Mouse (Mus musculus) erythroid progenitor cell, adult 5-6 weeks (primary cell): ENCODE measurements around the gene Nppb. TPM values are rescaled to one million over a fixed set of nuclear protein-coding genes. Genes with fewer than 3 reads are reported as not detected.

ENCODE experiments used
- ATAC-seq: replicated peaks from 2 replicates; pipeline ENCODE4 v1.8.0; 2016; ENCODE audit warnings: moderate number of reproducible peaks, mild to moderate bottlenecking, moderate TSS enrichment, inconsistent platforms; ENCODE audit not compliant: poor library complexity, low FRiP score, severe bottlenecking
- total RNA-seq, 2 experiments: library from RNA; stranded (forward) in 1 of 2; stranded (reverse) in 1 of 2; fragments of 150-400 nt in 1 of 2; fragments of 186-747, 209-891 nt in 1 of 2; gene quantifications; 2 replicates each; pipeline versions ENCODE4 v1.2.3 to v1.2.4; 2015 to 2017; ENCODE audit warnings: low replicate concordance in 2 of 2

The Nppb gene
- total RNA-seq, 2 experiments from 2014 or later: not detected

DNA sequence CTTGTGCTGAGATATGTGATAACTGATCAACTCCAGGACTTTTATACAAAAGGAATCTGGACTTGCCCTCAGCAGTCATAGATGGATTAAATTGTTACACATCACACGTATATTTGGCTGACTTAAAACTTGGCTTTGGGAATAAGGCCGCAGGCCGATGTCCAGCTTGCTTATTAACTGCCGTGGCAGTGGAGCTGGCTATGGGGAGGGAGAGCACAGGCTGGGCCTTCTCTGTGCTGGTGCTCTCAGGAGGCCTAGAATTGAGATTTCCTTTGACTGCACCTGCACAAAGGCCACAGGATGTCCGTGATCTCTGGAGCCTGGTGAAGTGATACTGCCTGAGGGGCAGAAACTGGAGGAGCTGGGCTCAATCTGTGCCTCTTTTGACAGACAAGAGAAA is 44.9 kb downstream of the Nppb start:
- no peak for ATAC-seq

DNA sequence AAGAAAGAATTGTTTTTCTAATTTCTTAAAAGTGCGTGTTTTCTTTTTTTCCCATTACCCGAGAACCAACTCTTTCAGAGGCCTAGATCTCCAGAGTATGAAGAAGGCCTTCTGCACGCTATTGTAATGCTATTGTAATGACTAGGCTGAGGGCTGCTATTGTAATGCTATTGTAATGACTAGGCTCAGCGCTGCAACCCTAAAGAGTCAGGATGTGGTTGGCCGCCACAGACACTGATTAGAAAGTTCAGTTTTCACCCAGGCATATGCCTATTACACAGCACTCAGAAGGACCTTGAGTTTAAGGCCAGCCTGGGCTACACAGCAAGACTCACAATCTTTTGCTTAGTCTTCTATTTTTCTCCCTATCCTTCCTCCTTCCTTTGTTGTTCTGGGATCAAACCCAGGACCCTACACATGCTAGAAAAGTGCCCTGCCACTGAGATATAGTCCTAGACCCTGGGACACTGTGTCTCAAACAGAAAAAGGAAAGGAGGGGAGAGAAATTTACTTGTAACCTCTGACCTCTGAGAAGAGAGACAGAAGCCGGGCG is 48.3 kb downstream of the Nppb start:
- ATAC-seq: no peak

DNA sequence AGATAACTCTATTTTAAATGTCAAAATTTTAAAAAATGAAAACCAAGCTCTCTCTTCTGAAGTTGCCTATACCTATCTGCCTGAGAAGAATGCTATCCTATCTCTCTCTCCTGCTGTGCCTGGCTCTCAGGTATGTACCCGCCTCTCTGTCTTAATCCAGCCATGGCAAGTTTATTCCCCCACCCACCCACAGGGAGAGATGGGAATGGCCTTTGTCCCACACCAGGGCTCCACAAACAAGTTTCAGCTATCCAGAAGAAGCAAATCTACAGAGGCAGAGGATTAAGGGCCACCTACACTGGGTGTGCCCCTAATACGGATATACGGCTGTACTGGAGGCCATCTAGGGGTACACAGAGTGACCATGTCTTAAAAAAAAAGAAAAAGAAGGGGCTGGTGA is 49.9 kb downstream of the Nppb start:
- ATAC-seq: no peak

Other genes with a start within 250 kb of the Nppb start
- 7.2 and 20.1 TPM in 2 replicates for gene Zfp984, start 176.0 kb upstream of the Nppb start, total RNA-seq (2015; ENCODE audit: low replicate concordance)
- 6.8 and 12.9 TPM in 2 replicates for gene Zfp984, start 176.0 kb upstream of the Nppb start, total RNA-seq (2017; ENCODE audit: low replicate concordance)
- 0.84 and 3.2 TPM in 2 replicates for gene Zfp933, start 137.4 kb upstream of the Nppb start, total RNA-seq (2015; ENCODE audit: low replicate concordance)
- 0.98 and 3.0 TPM in 2 replicates for gene Zfp933, start 137.4 kb upstream of the Nppb start, total RNA-seq (2017; ENCODE audit: low replicate concordance)
- 134 and 157 TPM in 2 replicates for gene Miip, start 117.0 kb upstream of the Nppb start, total RNA-seq (2015; ENCODE audit: low replicate concordance)
- 131 and 165 TPM in 2 replicates for gene Miip, start 117.0 kb upstream of the Nppb start, total RNA-seq (2017; ENCODE audit: low replicate concordance)
- gene Fv1, start 116.8 kb upstream of the Nppb start, total RNA-seq (2015; ENCODE audit: low replicate concordance): 16.8 and 35.3 TPM in 2 replicates
- gene Fv1, start 116.8 kb upstream of the Nppb start, total RNA-seq (2017; ENCODE audit: low replicate concordance): 29.4 and 35.8 TPM in 2 replicates
- 15.1 and 18.0 TPM in 2 replicates for gene Mfn2, start 81.1 kb upstream of the Nppb start, total RNA-seq (2015; ENCODE audit: low replicate concordance)
- gene Mfn2, start 81.1 kb upstream of the Nppb start, total RNA-seq (2017; ENCODE audit: low replicate concordance): 6.8 and 17.8 TPM in 2 replicates
- 3.6 and 5.9 TPM in 2 replicates for gene Plod1, start 49.0 kb upstream of the Nppb start, total RNA-seq (2015; ENCODE audit: low replicate concordance)
- 4.8 and 5.5 TPM in 2 replicates for gene Plod1, start 49.0 kb upstream of the Nppb start, total RNA-seq (2017; ENCODE audit: low replicate concordance)
- 19.3 and 20.5 TPM in 2 replicates for gene 2510039O18Rik, start 44.9 kb upstream of the Nppb start, total RNA-seq (2015; ENCODE audit: low replicate concordance)
- gene 2510039O18Rik, start 44.9 kb upstream of the Nppb start, total RNA-seq (2017; ENCODE audit: low replicate concordance): 17.7 and 18.9 TPM in 2 replicates
- not detected in 2 replicates for gene Nppa, start 14.9 kb downstream of the Nppb start, total RNA-seq (2015; ENCODE audit: low replicate concordance)
- gene Nppa, start 14.9 kb downstream of the Nppb start, total RNA-seq (2017; ENCODE audit: low replicate concordance): not detected in 2 replicates
- 1.3 and 2.5 TPM in 2 replicates for gene Clcn6, start 53.0 kb downstream of the Nppb start, total RNA-seq (2015; ENCODE audit: low replicate concordance)
- gene Clcn6, start 53.0 kb downstream of the Nppb start, total RNA-seq (2017; ENCODE audit: low replicate concordance): 1.7 and 2.7 TPM in 2 replicates
- gene Mthfr, start 53.3 kb downstream of the Nppb start, total RNA-seq (2015; ENCODE audit: low replicate concordance): 5.8 and 8.0 TPM in 2 replicates
- 2.0 and 7.1 TPM in 2 replicates for gene Mthfr, start 53.3 kb downstream of the Nppb start, total RNA-seq (2017; ENCODE audit: low replicate concordance)
- gene Agtrap, start 102.2 kb downstream of the Nppb start, total RNA-seq (2015; ENCODE audit: low replicate concordance): 4.6 and 5.8 TPM in 2 replicates
- gene Agtrap, start 102.2 kb downstream of the Nppb start, total RNA-seq (2017; ENCODE audit: low replicate concordance): 3.6 and 4.1 TPM in 2 replicates
- gene Mad2l2, start 144.6 kb downstream of the Nppb start, total RNA-seq (2015; ENCODE audit: low replicate concordance): 11.5 and 20.5 TPM in 2 replicates
- gene Mad2l2, start 144.6 kb downstream of the Nppb start, total RNA-seq (2017; ENCODE audit: low replicate concordance): 0.30 and 5.5 TPM in 2 replicates
- 0.42 TPM in 1 of 2 replicates, not detected in the other for gene Draxin, start 144.9 kb downstream of the Nppb start, total RNA-seq (2015; ENCODE audit: low replicate concordance)
- not detected in 2 replicates for gene Draxin, start 144.9 kb downstream of the Nppb start, total RNA-seq (2017; ENCODE audit: low replicate concordance)
- 3.2 TPM in 1 of 2 replicates, not detected in the other for gene Fbxo6, start 166.4 kb downstream of the Nppb start, total RNA-seq (2015; ENCODE audit: low replicate concordance)
- gene Fbxo6, start 166.4 kb downstream of the Nppb start, total RNA-seq (2017; ENCODE audit: low replicate concordance): 2.1 TPM in 1 of 2 replicates, not detected in the other
- 1.1 TPM in 1 of 2 replicates, not detected in the other for gene Fbxo44, start 174.7 kb downstream of the Nppb start, total RNA-seq (2015; ENCODE audit: low replicate concordance)
- gene Fbxo44, start 174.7 kb downstream of the Nppb start, total RNA-seq (2017; ENCODE audit: low replicate concordance): not detected in 2 replicates
- not detected in 2 replicates for gene Fbxo2, start 174.8 kb downstream of the Nppb start, total RNA-seq (2015; ENCODE audit: low replicate concordance)
- not detected in 2 replicates for gene Fbxo2, start 174.8 kb downstream of the Nppb start, total RNA-seq (2017; ENCODE audit: low replicate concordance)